Mouse (Mus musculus) frontal cortex, postnatal 36 days (tissue): ENCODE results near the gene Mafg.
A peak's percentile ranks its signal among the peaks of the same experiment; 100 is the strongest.

ENCODE experiments used
- DNase-seq, 2 experiments: peaks; one replicate each; pipeline ENCODE4 v3.0.0; 2022; ENCODE audit warnings: low spot score in 2 of 2

The Mafg gene

DNA sequence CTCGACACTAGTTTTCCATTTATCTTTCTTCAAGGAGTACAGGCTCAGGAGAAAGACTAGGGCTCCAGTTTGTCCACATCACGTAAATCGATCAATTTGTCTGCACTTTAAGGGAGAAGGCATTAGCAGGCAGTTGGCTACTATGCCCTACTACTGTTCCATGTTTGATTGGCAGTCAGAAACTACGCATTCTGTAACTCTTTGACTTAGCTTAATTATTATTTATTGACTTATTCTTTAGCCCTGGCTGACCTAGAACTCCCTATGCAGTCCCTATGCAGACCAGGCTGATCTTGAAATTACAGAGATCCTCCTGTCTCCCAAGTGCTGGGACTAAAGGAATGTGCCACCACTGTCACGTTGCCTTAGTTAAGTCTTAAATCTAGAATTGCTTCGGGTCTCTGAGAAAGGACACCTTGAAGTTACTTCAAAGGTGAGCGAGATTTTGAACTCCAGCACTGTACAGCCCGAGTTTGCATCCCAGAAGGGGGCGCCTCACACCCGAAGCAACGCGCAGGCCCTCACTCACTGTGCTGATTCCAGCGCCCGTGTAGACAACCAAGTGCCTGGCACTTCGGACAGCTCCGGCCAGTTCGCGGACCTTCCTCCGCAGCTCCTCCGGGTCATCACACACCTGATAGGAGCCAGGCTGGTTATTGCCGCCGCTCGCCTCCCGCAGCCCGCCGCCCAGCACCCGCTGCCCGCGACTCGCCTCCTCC, 9.3 kb downstream of the Mafg start:
- peak; percentile 50 to 71 for DNase-seq

DNA sequence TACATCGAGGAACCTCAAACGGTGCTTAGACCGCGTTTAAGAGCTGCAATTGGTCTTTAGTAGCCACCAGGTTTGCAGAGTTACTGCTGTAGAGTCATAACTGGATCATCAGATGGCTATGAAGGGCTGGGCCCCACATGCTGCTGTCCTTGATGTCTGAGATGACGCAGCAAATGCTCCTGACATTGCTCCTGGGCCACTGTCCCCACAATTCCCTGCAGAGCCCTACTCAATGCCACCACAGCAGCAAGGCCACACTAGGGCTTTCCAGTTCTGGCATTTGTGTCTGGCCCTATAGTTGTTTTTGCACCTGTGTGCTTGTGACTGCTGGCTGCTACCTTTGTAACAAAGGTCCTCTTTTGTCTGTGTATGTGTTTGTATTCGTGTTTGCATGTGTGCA, 10.6 kb downstream of the Mafg start:
- no peak for DNase-seq

DNA sequence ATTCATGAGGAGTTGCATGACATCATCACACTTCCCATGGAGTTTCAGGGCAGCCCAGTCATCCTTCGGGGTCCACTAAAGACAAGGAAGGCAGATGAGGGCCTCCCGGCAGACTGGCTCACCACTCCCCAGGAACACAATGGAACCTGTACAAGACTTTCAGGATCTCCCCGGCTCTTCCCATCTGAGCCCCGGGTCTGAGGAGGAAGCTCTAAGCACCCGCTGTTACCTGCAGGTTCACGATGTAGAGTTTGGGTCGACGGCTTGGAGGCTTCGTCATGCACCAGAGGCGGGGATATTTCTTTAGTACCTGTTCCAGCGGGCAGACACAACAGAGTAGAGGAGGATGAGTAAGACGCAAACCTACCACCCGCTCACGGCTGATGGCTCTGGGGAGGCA, 13.2 kb downstream of the Mafg start:
- DNase-seq: no peak

DNA sequence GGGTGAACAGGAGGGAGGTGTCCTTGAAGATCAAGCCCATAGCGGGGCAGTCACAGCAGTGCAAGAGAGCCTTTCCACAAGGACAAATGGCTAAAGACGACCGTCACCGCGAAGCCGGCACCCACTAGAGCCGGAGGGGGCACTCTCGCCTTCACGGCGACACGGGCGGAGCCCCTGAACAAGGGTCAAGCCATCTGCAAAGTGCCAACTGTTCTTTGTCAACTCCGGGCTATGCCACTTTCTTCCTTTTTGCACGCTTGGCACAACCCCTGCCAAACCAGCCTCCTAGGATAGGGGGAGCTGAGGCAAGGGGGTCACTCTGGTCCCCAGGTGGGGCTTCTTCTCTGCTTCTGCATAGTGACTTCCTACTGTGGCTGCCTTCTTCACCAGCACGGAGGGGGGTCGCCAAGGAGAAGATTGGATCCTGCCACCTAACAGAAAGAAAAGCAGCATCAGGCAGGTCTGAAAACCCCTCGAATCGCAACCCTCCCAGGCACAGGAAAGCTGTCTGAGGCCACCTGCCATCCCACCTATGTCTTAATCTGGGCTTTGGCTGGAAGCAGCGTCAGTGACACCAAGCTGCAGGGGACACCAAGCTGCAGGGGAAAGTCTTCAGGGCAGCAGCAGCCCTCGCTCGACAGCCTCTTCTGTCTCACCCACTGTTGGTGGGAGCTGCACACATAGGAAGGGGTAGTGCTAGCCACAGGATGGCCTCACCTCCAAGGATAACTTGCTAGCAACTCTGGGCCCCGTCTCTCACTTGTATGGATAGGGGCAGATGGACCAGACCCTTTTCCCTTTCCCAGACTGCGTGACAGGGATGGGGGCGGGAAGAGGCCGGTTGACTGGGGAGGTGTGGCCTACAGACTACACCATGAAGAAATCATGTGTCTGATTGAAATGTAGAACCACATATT, 14.5 kb downstream of the Mafg start:
- DNase-seq: no peak

DNA sequence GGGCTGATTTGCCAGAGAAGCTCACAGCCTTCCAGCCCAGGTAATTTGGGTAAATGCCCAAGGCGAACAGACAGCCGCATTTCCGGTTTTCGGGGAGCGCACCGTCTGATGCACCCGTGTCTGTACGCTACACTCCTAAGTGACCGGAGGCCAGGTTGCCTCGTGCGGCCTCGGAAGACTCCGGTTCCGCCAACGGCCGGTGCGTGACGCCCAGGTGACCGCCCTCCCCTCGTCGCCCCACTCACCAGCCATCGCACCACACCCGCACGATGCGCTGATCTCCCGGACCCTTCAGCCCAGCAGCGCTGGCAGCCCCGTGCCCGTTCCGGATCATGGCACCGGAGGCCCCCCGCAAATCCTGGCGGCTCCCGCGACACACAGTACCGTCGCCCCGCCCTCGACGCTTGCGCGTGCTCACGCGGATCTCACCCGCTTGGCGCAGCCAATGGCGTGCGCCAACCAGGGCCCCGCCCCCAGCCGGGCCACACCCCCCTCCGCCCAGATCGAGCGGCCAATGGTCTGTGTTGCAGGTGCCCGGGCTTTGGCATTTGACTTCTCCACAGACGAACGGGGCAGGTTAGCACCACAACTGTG, 15.8 kb downstream of the Mafg start, which contains the start of gene Pcyt2:
Gene Pcyt2 (minus strand): TSS at position 418 of the 594 bp plus-strand sequence.
- DNase-seq: peak; percentile 88 to 92

DNA sequence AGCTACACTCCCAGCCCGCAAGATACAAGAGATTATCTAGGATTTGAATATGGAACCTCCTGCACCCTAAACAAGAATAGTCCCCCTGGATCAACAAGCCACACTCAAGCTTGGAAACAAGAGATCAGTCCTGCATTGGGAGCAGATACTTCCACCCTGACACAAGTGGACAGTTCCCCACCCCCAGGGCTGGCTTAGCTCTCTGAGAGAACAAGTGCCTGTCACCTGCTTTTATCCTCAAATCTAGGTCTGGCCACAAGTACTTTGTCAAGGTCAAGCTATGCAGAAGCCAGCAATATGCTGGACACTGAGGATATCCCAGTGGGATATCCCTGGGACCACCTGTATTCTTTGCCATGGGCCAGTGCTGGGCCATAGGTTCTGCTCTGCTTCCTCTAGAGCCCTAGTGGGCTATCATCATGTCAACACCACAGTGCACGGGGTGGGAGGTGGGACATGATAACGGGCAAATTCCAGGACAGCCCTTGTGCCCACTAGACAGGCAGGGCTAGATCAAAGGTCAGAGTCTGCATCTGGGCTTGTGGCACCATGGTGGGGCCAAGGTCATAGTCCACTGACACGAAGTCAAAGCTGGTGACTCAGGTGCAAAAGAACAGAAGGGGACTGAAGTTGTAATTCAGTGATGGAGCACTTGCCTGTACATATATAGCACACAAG, 16.6 kb downstream of the Mafg start:
- no peak for DNase-seq

DNA sequence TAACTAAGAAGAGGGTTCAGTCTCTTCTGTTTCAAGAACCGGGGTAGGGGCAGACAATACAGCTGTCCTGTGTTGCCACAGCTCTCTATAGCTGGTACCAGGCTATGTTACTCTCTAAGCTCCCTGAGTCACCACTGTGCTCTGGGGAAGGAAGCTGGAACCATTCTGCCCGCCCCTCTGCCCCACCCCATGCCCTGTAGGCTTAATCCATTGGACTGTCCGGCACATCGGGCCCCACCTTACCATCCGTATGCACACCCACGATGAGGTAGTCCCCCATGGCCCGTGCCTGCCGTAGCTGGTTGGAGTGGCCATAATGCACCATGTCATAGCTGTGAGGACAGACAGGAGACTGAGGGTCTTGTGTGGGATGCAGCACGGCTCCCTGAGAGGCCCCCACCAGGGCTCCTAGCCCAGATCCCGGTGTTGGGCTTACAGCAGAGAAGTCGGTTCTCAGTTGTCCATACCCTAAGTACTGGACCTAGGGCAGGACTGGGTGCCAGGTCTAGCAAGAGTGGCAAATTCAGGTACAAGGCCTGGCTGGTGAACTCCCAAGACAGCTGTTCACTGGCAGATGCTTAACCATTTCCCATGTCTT, 17.7 kb downstream of the Mafg start:
- DNase-seq: no peak

DNA sequence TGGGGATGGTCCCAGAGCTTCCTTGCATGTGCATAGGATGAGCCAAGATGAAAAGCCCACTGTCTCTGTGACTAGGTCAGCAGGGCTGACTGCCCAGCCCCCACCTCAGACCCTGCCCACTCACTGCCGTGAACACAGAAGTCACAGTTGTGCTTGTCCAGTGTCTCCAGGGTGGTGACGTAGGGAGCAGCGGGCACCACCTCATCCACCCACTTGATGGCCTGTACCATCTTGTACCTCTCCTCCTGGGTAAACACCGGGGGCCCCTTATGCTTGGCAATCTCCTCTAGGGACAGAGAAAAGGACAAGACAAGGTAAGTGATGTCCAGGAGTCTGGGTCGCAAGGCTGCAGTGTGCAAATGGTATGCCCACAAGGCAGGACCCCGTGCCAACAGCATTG, 18.2 kb downstream of the Mafg start:
- no peak for DNase-seq

DNA sequence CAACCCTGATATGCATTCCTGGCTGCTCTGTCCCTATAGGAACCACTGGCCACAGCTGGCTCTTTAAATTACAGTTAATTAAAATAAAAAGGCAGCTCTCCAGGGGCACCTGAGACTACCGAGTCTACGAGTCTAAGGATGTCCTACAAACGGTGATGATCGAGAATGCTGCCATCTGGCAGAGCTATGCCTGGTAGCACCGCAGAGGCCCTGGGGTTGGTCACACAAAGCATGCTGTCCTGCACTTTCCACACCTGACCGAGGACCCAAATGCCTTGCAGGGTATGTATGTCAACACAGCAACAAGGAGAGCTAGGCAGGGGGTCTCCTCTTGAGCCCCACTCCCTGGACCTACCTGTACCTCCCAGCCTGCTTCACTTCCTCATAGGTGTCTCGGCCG, 19.4 kb downstream of the Mafg start:
- DNase-seq: no peak

DNA sequence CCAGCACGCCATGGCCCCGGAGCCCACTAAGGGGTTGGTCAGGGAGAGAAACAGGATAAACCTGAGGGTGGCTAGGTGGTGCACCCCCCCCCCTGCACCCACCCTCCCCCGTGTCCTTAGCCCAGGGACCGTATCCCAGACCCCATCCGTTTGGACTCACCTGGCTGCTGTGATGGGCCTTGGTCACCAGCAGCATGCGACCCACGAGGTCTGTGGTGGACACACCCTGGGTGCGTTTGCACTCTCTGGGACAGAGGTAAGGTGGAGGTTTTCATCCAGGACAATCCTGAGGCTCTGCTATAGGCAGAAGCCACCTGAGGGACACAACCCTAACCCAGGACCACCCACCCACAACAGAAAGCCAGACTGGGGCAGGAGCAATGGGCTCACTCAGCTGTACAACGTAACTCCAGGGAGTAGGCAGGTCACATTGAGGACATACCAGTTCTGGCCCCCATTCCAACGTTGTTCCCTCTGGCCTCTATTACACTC, 19.9 kb downstream of the Mafg start:
- no peak for DNase-seq

DNA sequence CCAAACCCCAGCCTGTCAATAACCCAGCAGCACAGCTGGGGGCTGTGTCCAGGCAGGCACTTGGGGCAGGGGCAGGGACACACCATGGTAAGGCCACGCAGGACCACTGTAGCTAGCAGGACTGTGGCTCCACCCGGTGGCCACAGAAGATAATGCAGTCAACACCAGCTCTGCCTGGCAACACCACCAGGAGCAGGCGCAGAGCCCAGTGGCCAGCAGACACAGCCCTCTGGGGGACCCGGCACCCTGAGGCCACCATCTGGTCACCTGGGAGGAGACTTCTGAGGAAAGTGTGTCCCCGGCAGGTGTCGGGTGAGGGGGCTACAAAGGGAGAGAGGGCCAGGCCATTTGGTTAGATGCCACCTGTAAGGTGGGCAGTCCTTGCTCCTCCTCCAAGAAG, 20.6 kb downstream of the Mafg start:
- DNase-seq: peak in 1 of 2 experiments; percentile 65

DNA sequence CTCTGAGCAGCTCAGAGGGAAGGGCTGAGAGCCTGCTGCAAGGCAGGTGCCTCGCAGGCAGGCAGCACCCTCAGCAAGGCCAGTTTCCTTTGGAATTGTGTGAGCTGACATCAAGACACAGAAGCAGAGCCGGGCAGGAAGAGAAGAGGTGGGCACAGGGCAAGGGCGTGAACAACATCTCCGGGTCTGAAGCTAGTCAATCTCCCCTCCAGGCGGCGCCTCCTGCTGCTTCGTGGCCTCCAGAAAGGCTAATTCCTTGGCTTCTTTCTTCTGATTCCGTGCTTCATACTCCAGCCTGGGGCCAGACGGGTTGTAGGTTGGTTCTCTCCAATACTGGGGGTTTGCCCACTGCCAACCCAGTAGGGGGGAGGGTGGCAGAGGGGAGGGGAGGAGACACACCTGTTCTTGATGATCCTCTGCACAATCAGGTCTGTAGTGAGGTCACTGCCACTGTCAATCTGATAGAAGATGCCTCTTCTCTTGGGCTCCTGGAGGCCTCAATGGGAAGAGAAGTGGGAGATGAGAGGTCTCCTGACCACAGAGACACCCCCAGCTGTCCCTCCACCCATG, 22.8 kb downstream of the Mafg start:
- no peak for DNase-seq

DNA sequence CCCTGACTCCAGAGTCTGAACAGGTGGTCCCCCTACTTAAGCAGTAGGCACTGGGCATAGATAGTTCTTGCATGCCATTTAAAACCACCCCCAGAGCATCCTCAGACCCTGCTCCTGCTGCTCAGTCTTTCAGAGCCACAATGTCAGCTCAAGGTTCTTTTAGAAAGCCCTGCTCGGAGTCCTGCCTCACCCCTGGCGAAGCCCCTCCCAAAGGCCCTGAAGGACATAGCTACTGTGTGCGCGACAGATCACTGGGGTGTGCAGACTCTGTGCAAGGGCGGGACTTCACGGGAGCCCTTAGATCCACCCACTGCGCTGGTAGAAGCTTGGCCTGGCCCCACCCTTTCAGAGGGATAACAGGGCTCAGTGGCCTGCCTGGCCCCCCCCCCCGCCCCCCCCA, 24.1 kb downstream of the Mafg start:
- DNase-seq: no peak

DNA sequence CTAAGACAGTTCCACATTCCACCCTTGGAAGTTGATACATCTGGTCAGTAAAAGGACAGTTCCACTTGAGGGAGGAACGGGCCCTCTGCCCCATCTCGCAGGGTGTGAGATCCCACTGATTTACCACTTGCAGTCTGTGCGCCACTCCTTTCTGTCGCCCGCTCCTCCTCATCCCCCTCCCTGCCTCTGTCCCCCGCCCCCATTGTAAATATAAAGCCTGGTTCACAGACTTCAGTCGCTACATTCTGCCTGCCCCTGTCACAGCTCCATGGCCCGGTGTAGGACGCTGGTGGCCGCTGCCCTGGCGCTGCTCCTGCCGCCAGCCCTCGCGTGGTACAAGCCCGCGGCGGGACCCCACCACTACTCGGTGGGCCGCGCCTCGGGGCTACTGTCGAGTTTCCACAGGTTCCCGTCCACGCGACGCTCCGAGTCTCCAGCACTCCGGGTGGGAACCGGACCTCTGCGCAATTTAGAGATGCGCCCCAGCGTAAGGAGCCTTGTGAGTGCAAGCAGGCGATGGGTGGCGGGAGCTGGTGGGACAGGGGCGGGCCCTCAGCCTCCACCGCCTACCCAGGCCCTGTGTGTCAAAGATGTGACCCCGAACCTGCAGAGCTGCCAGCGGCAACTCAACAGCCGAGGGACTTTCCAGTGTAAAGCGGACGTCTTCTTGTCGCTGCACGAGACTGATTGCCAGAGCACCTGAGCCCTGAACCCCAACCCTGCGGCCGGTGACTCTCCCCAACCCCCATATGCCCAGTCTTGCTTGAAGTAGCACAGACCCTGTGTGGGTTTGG, 25.0 kb downstream of the Mafg start, which contains the start of gene Npb:
Gene Npb (plus strand): TSS at position 237 of the 794 bp plus-strand sequence.
- no peak for DNase-seq

DNA sequence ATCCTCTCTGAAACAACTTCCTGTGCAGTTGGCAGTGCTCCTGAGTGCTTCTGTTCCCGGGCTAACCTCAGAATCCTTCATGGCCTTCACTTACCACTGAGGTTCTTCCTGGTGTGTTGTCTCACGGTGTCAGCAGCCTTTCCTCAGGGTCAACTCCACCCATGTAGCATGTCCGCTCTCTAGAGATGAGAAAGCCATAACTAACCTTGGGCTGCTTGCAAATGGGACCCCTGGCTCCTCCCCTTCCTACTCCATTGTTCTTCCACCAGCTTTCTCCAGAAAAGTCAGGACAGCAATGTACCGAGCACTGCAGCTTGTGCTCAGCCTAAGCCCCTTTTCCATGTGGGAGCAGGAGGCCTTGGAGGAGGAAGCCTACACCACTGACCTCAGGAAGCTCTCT, 26.6 kb downstream of the Mafg start:
- no peak for DNase-seq

DNA sequence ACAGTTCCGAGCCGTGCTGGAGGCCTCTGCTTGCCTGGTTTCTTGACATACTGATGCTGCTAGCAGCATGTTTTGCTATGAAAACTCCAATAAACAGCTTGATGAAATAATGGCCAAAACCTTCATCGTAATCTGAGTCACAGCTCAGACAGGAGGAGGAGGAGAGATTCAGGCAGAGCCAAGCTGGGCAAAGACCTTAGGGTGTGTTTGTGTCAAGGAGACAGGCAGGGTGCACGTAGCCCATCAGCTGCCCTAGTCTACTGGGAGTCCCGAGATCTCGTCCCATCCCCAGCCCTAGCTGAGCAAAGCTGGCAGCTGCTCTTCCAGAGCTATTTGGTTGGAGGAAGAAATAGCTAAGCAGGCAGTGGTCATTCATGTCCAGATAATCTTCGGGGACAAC, 27.7 kb downstream of the Mafg start:
- DNase-seq: no peak

DNA sequence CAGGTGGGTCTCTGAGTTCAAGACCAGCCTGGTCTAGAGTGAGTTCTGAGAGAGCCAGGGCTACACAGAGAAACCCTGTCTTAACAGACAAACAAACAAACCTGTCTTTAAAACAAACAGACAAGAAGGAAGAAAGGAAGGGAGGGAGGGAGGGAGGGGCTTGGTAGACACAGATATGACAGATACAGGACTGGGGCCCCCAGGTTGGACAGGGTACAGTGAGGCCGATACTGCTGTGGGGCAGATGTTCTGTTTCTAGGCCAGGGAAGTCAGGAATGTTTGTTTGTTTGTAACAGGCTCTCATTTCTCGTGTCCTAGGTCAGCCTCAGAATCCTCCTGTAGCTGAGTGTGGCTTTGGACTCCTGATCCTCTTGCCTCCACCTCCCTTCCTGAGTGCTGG, 29.9 kb downstream of the Mafg start:
- DNase-seq: no peak

DNA sequence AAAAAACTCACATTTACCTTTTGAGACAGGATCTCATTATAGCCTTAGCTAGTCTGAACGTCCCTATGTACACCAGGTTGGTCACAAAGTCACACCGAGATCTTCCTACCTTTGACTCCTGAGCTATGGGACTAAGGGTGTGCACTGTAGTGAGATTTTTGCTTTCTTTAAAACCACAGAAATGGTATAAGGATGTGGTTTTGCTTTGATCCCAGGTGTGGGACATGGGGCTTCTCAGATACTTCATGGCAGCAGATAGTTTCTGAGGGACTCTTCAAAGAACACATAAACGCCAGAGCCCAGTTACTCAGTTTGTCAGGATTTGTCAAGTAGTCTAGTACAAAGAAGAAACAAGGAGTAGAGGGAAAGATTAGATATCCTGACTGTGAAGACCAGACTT, 32.7 kb downstream of the Mafg start:
- no peak for DNase-seq

DNA sequence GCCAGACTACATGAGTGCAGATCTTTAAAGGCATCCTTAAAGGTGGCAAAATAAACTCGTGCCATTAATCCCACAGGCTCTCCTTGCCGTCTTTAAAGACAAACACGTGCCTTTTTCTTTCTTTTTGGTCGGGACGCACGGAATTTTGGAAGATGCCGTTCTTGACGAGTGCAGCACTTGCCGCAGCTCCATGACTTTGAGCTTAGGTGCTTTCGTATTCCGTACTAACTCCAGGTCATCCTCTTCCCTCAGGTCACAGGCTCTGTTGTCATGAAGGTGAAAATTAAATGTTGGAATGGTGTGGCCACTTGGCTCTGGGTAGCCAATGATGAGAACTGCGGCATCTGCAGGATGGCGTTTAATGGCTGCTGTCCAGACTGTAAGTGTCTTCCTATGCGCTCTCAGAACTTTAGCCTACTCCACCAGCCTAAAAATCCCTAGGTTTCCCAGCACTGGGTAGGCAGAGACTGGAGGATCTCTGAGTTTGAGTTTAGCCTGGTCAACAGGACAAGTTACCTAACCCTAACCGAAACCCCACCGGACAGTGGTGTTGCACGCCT, 34.3 kb downstream of the Mafg start:
- DNase-seq: no peak
